Mouse (Mus musculus): ENCODE results near the gene Plekhh3.

DNA sequence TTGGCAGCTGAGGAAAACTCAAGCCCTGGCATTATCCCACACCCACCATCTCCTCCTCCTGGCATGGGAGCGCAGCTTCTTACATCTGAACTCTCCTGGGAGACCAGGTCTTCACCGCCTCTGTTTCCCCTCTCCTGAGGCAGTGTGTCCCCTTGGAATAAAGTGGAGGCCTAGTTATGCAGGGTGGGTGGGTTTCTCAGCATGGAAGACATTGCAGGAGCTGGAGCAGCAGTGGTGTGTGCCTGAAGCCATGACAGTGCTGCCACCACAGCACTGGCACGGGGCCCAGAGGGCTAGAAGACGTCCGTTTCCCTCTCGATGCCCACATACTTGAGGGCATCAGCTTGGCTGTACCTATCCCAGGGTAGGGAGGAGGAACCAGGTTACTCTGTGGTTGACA lies 21.5 kb upstream of the Plekhh3 start:
- no peak for TF ChIP-seq GATA1 (IDR thresholded peaks at IDR 0.05; ENCODE audit: borderline replicate concordance, low read length)
- TF ChIP-seq CTCF (IDR thresholded peaks at IDR 0.05; ENCODE audit: low read depth, low read length), result no peak
- no peak for TF ChIP-seq GATA2 (IDR thresholded peaks at IDR 0.05; ENCODE audit: borderline replicate concordance, low read depth, low read length)

Measured in G1E (cell line).